Mouse (Mus musculus): ENCODE measurements at regions not wholly inside any gene's neighbourhood (a gene's known extent, or its start where the extent isn't known, plus 50 kb on each side); places are given as distances from the start of the nearest gene placed in this dataset.

DNA sequence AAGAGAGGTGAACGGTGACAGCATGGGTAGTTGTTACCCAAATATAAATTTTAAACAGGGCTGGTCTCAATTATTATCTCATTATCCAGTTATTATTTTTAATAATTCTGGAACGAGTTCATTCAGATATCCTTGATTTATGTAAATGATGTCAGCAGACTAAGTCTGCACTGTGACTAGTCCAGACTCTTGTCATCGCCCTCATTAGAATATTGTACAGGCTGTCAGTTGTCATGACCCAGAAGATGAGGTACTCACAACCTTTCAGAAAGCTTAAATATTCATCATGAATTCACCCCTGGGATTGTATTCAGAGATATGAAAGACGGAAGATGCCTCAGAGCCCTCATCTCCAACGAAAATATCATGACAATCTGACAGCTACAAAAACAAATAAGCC lies 300.3 kb upstream of the Nrsn1 start:
- 54% methylated on average over 5 of the region's 5 CpGs for WGBS
- Histone ChIP-seq H3K4me3 (ENCODE audit: low read length) (no peak overlapping the region), H3K4me1 (replicated peaks; ENCODE audit: control insufficient read depth, insufficient read depth, low read length) (no peaks in the 10 kb centered on the region), H3K36me3 (ENCODE audit: control insufficient read depth, insufficient read depth, low read length) (no peaks in the 10 kb centered on the region), H3K9me3 (ENCODE audit: control insufficient read depth, low read length) (no peaks in the 10 kb centered on the region), H3K27me3 (ENCODE audit: control insufficient read depth, insufficient read depth, low read depth, low read length) (no peaks in the 10 kb centered on the region), H3K4me2 (ENCODE audit: low read depth, low read length) (no peak overlapping the region), H3K9ac (ENCODE audit: low read length) (no peak overlapping the region), H3K27ac (ENCODE audit: low read length) (no peak overlapping the region)
- no peak for ATAC-seq (ENCODE audit: low read depth)

DNA sequence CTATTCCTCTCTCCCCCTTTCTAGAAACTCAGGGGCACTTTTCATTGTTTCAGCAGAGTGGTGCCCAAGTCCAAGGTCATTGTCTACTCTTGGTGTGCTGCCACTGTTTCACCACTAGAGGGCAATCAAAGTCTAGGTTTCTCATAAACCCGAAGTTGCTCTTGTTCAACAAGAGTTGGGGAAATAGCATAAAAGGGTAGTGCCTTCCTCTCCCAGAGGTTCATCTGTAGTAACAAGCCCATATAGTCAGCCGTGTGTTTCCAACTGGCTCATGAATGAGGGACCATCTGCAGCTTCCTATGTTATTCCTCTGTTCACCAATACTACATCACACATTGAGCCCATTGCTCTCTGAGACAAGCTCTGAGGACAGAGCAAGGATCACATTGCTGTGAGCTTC lies 292.4 kb upstream of the Nrsn1 start:
- H3K36me3 ChIP-seq (ENCODE audit: control insufficient read depth, insufficient read depth, low read length): no peaks in the 10 kb centered on the region
- H3K9ac ChIP-seq (ENCODE audit: low read length): no peak overlapping the region
- no peak overlapping the region for H3K4me3 ChIP-seq (ENCODE audit: low read length)
- no peak overlapping the region for H3K27ac ChIP-seq (ENCODE audit: low read length)
- H3K4me2 ChIP-seq (ENCODE audit: low read depth, low read length): no peak overlapping the region
- H3K27me3 ChIP-seq (ENCODE audit: control insufficient read depth, insufficient read depth, low read depth, low read length): no peaks in the 10 kb centered on the region
- no peaks in the 10 kb centered on the region for H3K4me1 ChIP-seq (replicated peaks; ENCODE audit: control insufficient read depth, insufficient read depth, low read length)
- ATAC-seq (ENCODE audit: low read depth): no peak
- H3K9me3 ChIP-seq (ENCODE audit: control insufficient read depth, low read length): no peaks in the 10 kb centered on the region
- 2% methylated on average over 2 of the region's 2 CpGs for WGBS

DNA sequence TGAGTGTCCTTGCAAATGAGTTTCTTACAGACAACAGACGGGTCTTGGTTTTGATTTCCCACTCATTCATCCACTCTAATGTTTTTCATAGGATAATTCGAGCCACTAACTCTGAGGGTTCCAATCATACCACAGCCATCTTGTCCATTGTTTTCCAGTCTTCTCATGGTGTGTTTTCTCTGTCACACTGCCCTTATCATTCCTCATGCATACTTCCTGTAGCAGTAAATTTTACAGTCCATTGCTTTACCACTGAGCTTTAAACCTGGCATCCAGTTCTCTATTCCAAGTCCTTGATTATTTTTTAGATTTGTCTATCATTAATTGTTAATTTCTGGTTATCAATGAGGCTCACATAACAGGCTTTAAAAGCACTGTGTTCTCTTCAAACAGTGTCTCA lies 290.0 kb upstream of the Nrsn1 start:
- Histone ChIP-seq H3K4me2 (ENCODE audit: low read depth, low read length) (no peak overlapping the region), H3K27me3 (ENCODE audit: control insufficient read depth, insufficient read depth, low read depth, low read length) (no peaks in the 10 kb centered on the region), H3K36me3 (ENCODE audit: control insufficient read depth, insufficient read depth, low read length) (no peaks in the 10 kb centered on the region), H3K9me3 (ENCODE audit: control insufficient read depth, low read length) (no peaks in the 10 kb centered on the region), H3K4me1 (replicated peaks; ENCODE audit: control insufficient read depth, insufficient read depth, low read length) (no peaks in the 10 kb centered on the region), H3K4me3 (ENCODE audit: low read length) (no peak overlapping the region), H3K27ac (ENCODE audit: low read length) (no peak overlapping the region), H3K9ac (ENCODE audit: low read length) (no peak overlapping the region)
- WGBS: 67% methylated on average over 2 of the region's 2 CpGs
- no peak for ATAC-seq (ENCODE audit: low read depth)

DNA sequence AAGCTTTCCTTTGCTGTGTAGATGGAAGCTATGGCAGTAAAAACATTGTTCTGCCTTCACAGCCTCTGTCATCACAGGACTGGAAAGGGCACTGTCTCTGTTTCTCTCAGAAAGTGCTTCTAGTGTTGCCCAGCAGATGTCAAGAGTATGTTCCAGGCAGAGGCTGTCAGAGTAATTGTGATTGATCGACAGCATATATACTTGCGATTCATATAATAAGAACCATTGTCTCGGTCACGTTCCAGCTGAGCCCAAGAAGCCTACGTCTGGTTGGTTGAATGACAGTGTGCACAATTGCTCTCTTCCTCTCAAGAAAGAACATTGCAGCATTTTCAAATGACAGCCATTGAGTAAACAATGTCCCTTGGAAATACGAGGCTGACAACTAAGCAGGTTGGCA lies 284.7 kb upstream of the Nrsn1 start:
- Histone ChIP-seq H3K27ac (ENCODE audit: low read length) (no peak overlapping the region), H3K4me3 (ENCODE audit: low read length) (no peak overlapping the region), H3K9ac (ENCODE audit: low read length) (no peak overlapping the region), H3K9me3 (ENCODE audit: control insufficient read depth, low read length) (no peaks in the 10 kb centered on the region), H3K27me3 (ENCODE audit: control insufficient read depth, insufficient read depth, low read depth, low read length) (no peaks in the 10 kb centered on the region), H3K4me1 (replicated peaks; ENCODE audit: control insufficient read depth, insufficient read depth, low read length) (no peaks in the 10 kb centered on the region), H3K4me2 (ENCODE audit: low read depth, low read length) (no peak overlapping the region), H3K36me3 (ENCODE audit: control insufficient read depth, insufficient read depth, low read length) (no peaks in the 10 kb centered on the region)
- 65% methylated on average over 6 of the region's 6 CpGs for WGBS
- no peak for ATAC-seq (ENCODE audit: low read depth)

DNA sequence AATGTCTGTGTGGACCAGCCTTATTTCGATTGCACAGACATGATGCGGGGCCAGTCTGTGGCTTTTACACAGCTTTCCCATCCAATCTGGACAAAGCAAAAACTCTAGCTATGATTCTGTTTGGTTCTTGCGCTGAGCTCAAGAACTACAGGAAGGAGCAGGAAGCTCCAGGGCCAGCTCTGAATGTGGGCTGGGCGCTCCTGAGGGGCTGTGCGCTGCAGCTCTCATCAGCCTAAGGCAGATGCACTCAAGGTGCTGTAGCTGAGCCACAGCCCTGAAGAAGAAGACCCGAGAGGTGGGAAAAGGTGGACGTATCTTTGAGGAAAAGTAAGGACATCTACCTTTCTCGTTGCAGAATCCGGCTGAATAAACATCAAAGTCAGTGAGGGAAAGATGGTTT lies 278.2 kb upstream of the Nrsn1 start:
- H3K9me3 ChIP-seq (ENCODE audit: control insufficient read depth, low read length): no peaks in the 10 kb centered on the region
- ATAC-seq (ENCODE audit: low read depth): no peak
- H3K27me3 ChIP-seq (ENCODE audit: control insufficient read depth, insufficient read depth, low read depth, low read length): no peaks in the 10 kb centered on the region
- WGBS: 84% methylated on average over 9 of the region's 9 CpGs
- H3K9ac ChIP-seq (ENCODE audit: low read length): no peak overlapping the region
- no peak overlapping the region for H3K4me3 ChIP-seq (ENCODE audit: low read length)
- H3K4me2 ChIP-seq (ENCODE audit: low read depth, low read length): no peak overlapping the region
- H3K27ac ChIP-seq (ENCODE audit: low read length): no peak overlapping the region
- no peaks in the 10 kb centered on the region for H3K36me3 ChIP-seq (ENCODE audit: control insufficient read depth, insufficient read depth, low read length)
- H3K4me1 ChIP-seq (replicated peaks; ENCODE audit: control insufficient read depth, insufficient read depth, low read length): no peaks in the 10 kb centered on the region

DNA sequence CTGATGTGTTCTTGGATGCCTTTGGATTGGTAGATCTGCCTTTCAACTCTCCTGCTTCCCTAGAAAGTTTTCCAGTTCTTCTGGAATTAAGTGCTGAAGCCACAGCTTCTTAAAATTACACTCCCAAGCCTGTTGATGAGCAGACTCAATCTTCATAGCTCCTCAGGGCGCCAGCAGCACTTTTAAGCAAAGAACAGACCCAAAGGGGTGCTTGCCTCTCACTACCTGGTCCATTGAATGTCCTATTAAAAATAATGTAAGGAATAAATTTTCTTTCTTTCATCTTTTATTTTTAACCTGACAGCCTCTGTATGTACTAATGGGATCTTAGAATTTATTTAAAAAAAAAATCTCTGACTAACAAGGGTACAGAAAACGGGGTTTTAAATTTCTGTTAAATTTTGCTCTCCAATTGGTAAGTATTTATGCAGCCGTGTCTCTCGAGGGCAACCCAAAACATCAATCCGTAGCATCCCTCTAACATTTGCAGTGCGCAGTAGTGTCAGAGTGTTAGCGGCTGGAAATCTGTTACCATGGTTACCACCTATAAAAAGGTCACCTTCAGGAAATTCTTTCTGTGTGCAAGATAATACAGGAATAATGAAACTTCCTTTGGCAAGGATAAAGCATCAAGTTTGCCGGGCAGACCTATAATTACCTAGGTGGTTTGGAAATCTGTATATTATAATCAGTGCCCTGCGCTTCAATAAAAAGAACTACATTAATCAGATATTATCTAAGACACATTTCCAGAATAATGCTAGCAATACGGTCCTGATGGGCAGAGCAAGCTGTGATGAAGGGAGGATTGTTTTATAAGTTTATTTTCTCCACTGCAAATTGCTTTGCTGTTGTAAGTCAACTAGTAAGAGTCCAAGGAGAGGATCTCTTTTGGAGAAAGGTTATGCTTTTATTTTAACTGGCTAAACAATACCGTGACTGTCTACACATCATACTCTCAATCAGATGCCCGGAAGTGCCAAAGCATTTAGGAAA lies 277.1 kb upstream of the Nrsn1 start:
- H3K27me3 ChIP-seq (ENCODE audit: control insufficient read depth, insufficient read depth, low read depth, low read length): no peaks in the 10 kb centered on the region
- H3K27ac ChIP-seq (ENCODE audit: low read length): no peak overlapping the region
- H3K36me3 ChIP-seq (ENCODE audit: control insufficient read depth, insufficient read depth, low read length): no peaks in the 10 kb centered on the region
- WGBS: 74% methylated on average over 12 of the region's 12 CpGs
- H3K4me1 ChIP-seq (replicated peaks; ENCODE audit: control insufficient read depth, insufficient read depth, low read length): no peaks in the 10 kb centered on the region
- ATAC-seq (ENCODE audit: low read depth): no peak
- no peaks in the 10 kb centered on the region for H3K9me3 ChIP-seq (ENCODE audit: control insufficient read depth, low read length)
- no peak overlapping the region for H3K4me2 ChIP-seq (ENCODE audit: low read depth, low read length)
- no peak overlapping the region for H3K9ac ChIP-seq (ENCODE audit: low read length)
- H3K4me3 ChIP-seq (ENCODE audit: low read length): no peak overlapping the region

DNA sequence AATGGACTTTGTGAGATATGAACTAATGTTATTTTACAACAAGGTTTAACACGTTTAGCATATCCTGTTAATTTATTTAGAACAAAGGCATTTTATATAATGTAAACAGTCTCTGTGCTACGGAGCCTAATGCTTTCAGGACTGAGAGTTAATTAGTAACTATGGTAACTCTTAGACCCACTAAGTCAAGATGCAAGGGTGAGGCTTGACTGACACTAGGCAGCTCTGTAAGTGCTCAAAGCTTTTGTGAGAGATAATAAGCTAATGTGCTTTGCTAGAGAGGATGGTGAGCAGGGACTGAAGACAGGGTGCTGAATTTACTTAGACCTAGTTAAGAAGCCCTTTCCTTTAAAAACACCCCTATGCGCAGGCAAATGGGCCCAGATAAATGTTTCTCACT lies 253.8 kb upstream of the Nrsn1 start:
- Histone ChIP-seq H3K9ac (ENCODE audit: low read length) (no peak overlapping the region), H3K4me1 (replicated peaks; ENCODE audit: control insufficient read depth, insufficient read depth, low read length) (no peaks in the 10 kb centered on the region), H3K27me3 (ENCODE audit: control insufficient read depth, insufficient read depth, low read depth, low read length) (no peaks in the 10 kb centered on the region), H3K36me3 (ENCODE audit: control insufficient read depth, insufficient read depth, low read length) (no peaks in the 10 kb centered on the region), H3K4me3 (ENCODE audit: low read length) (no peak overlapping the region), H3K9me3 (ENCODE audit: control insufficient read depth, low read length) (no peaks in the 10 kb centered on the region), H3K4me2 (ENCODE audit: low read depth, low read length) (no peak overlapping the region), H3K27ac (ENCODE audit: low read length) (no peak overlapping the region)
- no peak for ATAC-seq (ENCODE audit: low read depth)
- WGBS: 29% methylated on average over 3 of the region's 3 CpGs

DNA sequence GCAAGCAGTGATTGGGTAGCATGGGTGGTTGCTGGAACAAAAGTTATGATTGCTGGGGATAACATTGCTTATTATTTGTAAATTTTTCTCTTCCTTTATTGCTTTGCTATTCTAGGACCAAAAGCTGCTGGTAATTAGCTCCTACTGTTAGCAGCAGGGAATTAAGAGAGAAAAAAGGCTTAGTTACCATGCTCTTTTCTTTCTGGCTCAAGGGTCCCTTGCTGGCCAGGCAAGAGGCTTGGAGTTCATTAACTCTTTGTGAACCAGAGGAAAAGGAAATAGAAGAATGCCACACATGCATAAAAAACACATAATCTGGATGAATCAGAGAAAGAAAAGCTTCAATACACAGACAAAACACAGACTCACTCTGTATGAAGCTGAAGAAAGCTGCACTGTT lies 237.1 kb upstream of the Nrsn1 start:
- Histone ChIP-seq H3K27ac (ENCODE audit: low read length) (no peak overlapping the region), H3K4me2 (ENCODE audit: low read depth, low read length) (no peak overlapping the region), H3K36me3 (ENCODE audit: control insufficient read depth, insufficient read depth, low read length) (no peaks in the 10 kb centered on the region), H3K9ac (ENCODE audit: low read length) (no peak overlapping the region), H3K4me3 (ENCODE audit: low read length) (no peak overlapping the region), H3K4me1 (replicated peaks; ENCODE audit: control insufficient read depth, insufficient read depth, low read length) (no peaks in the 10 kb centered on the region), H3K9me3 (ENCODE audit: control insufficient read depth, low read length) (no peaks in the 10 kb centered on the region), H3K27me3 (ENCODE audit: control insufficient read depth, insufficient read depth, low read depth, low read length) (no peaks in the 10 kb centered on the region)
- no peak for ATAC-seq (ENCODE audit: low read depth)

DNA sequence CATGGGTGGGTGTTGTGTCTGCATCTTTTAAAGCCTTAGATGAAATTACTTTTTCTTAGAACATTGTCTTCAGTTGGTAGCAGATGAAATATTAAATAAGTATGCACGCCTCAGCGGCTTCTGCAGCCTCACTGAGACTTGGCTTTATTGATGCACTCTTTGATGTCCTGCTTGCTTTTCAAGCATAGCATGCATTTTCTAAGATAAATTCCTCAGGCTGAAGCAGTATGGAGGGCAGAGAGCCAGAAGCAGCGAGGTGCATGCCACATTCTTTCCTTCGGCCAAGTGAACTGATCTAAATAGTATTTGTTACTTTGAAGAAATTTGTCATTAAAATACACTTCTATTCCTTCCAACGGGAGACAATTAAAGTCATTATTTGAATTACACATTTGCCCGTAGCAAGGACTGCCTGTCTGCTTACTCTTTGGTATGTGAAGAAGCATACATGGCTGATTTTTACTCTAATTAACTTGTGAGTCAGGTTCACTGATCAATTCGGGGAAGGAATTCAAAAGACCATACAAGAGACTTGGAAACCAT lies 224.3 kb upstream of the Nrsn1 start:
- Histone ChIP-seq H3K4me1 (replicated peaks; ENCODE audit: control insufficient read depth, insufficient read depth, low read length) (no peaks in the 10 kb centered on the region), H3K36me3 (ENCODE audit: control insufficient read depth, insufficient read depth, low read length) (no peaks in the 10 kb centered on the region), H3K9me3 (ENCODE audit: control insufficient read depth, low read length) (no peaks in the 10 kb centered on the region), H3K27me3 (ENCODE audit: control insufficient read depth, insufficient read depth, low read depth, low read length) (no peaks in the 10 kb centered on the region), H3K9ac (ENCODE audit: low read length) (no peak overlapping the region), H3K4me3 (ENCODE audit: low read length) (no peak overlapping the region), H3K27ac (ENCODE audit: low read length) (no peak overlapping the region), H3K4me2 (ENCODE audit: low read depth, low read length) (no peak overlapping the region)
- 49% methylated on average over 7 of the region's 7 CpGs for WGBS
- ATAC-seq (ENCODE audit: low read depth): no peak
